Comparison of ENCODE assay signal across 7 mouse cellular contexts in the genomic region with DNA sequence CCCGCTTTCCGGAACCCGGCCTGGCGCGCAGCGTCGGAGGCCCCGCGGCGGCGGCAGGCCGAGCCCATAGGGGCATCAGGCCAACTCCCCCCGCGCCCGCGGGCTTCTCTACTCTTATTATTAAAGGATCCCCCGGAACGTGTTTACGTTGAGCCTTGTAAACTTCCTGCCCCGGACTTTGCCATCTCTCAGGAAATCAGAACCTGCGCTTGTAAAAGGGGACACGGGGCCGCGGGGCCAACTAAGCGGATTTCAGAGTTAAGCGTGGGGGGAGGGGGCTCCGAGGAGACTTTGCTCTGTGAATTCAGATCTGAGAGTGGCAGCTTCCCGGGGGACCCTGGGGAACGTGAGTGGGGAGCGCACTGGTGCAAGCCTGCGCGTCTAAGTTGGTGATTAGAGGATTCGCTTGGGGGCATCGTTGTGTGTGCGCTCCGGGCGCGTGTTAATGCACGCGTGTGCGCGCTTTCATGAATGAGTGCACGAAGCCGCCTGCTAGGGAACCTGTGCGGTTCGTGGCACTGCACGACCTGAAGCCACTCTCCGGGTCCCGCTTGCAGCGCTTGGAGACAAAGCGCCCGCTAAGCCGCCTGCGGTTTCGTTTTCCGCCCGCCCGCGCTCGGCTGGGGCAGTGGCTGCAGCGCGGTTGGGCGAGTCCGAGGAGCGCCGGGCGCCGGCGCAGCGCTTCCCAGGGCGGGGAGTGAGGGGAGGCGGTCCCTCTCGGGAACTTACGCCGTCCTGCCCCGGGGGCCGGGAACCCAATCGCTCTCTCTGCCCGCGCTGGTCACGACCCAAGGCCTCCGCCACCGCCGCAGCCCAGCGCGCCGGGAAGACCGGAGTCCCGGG. TPM values are rescaled to one million over a fixed set of nuclear protein-coding genes. Genes with fewer than 3 reads are reported as not detected.
DNase-seq lines count a peak whose midpoint lies in the region; ATAC-seq and TF ChIP-seq lines count a peak whose summit lies in the region.

No protein-coding gene starts in this region.

- no peak for TF ChIP-seq EP300 in stomach, postnatal 0 days (optimal IDR thresholded peaks at IDR 0.05)

- H3K9ac ChIP-seq in stomach, postnatal 0 days (ENCODE audit: low read length), result peak overlapping the region; percentile 89

- peak; percentile 69 for DNase-seq in adrenal gland, adult 18-20 months (ENCODE audit: low spot score in 2 of 2)
- DNase-seq in embryo, embryonic 9.5 days (ENCODE audit: extremely low spot score), result peak; percentile 84
- peak; percentile 67 to 72 for DNase-seq in heart, adult 9 months (ENCODE audit: low spot score in 2 of 2)
- DNase-seq in kidney, adult 9 months, result peak; percentile 54
- DNase-seq in lung, postnatal 14 days, result peak; percentile 85
- DNase-seq in stomach, postnatal 0 days (ENCODE audit: low spot score), result peak; percentile 76
- DNase-seq in cerebellum, adult 9-11 months, result no peak

- TF ChIP-seq CTCF in stomach, postnatal 0 days (IDR thresholded peaks at IDR 0.05; ENCODE audit: low read depth), result no peak

- H3K36me3 ChIP-seq in stomach, postnatal 0 days (ENCODE audit: control insufficient read depth, insufficient read depth, low read length), result no peaks in the 10 kb centered on the region; the same call in 1 of the 2 replicates

- H3K27me3 ChIP-seq in stomach, postnatal 0 days (ENCODE audit: control insufficient read depth, insufficient read depth, low read length), result peaks cover 5% of the 10 kb centered on the region

- no peaks in the 10 kb centered on the region for H3K9me3 ChIP-seq in stomach, postnatal 0 days (ENCODE audit: control insufficient read depth, low read length)

- under 1% methylated on average over 88 of the region's 89 CpGs for WGBS in stomach, postnatal 0 days

- H3K4me1 ChIP-seq in stomach, postnatal 0 days (replicated peaks; ENCODE audit: control insufficient read depth, insufficient read depth), result no peaks in the 10 kb centered on the region

- peak overlapping the region; percentile 69 for H3K4me3 ChIP-seq in stomach, postnatal 0 days (ENCODE audit: low read depth, low read length)

- peak; percentile 84 for ATAC-seq in stomach, postnatal 0 days (ENCODE audit: low FRiP score, low TSS enrichment)

- peak overlapping the region; percentile 99 for H3K27ac ChIP-seq in stomach, postnatal 0 days (replicated peaks)

- H3K4me2 ChIP-seq in stomach, postnatal 0 days (replicated peaks; ENCODE audit: low read depth), result peak overlapping the region; percentile 71

RNA-seq across cellular contexts. Expression of a gene that starts 0.9 kb away (rescaled TPM):
- total RNA-seq in adrenal gland, adult 18-20 months (2021), result under 1 TPM; 0.36 to 0.38 TPM
- 59.3 and 64.0 TPM in 2 replicates for polyA plus RNA-seq in stomach, postnatal 0 days (2015; fragmentation: Nextera tagmentation; extraction: Ambion mirVana)

RNA-seq across cellular contexts. Expression of a gene that starts 24.9 kb away (rescaled TPM):
- 10 to 100 TPM; 28.4 to 30.6 TPM for total RNA-seq in adrenal gland, adult 18-20 months (2021)
- 33.0 and 38.1 TPM in 2 replicates for polyA plus RNA-seq in stomach, postnatal 0 days (2015; fragmentation: Nextera tagmentation; extraction: Ambion mirVana)

RNA-seq across cellular contexts. Expression of a gene that starts 32.7 kb away (rescaled TPM):
- 1 to 10 TPM; 2.8 to 4.1 TPM for total RNA-seq in adrenal gland, adult 18-20 months (2021)
- polyA plus RNA-seq in stomach, postnatal 0 days (2015; fragmentation: Nextera tagmentation; extraction: Ambion mirVana), result 0.40 and 0.41 TPM in 2 replicates

RNA-seq across cellular contexts. Expression of a gene that starts 44.4 kb away (rescaled TPM):
- under 1 TPM; 0.26 to 0.27 TPM for total RNA-seq in adrenal gland, adult 18-20 months (2021)
- 2.8 and 2.9 TPM in 2 replicates for polyA plus RNA-seq in stomach, postnatal 0 days (2015; fragmentation: Nextera tagmentation; extraction: Ambion mirVana)
